Mouse (Mus musculus) intestine, embryonic 16.5 days (tissue): Measurements from ENCODE around the gene Hpn. TPM values are rescaled to one million over a fixed set of nuclear protein-coding genes. Genes with fewer than 3 reads are reported as not detected.

Source experiments
- ATAC-seq: fragments of 200-750 bp; cut with Nextera tagmentation; 2 replicates; pipeline ENCODE4 v1.8.0; 2017; ENCODE audit warnings: moderate TSS enrichment, moderate library complexity
- H3K27ac ChIP-seq: fragments of 300-500 bp; sonication (generic); 2 replicates; pipeline ENCODE4 v1.5.1; 2014; ENCODE audit warnings: mild to moderate bottlenecking, low read length
- H3K27me3 ChIP-seq: fragments of 300-500 bp; sonication (generic); replicated peaks from 2 replicates; pipeline ENCODE4 v1.6.1; 2014; ENCODE audit warnings: low read length, control low read depth, mixed read lengths; ENCODE audit not compliant: control insufficient read depth, insufficient read depth
- H3K36me3 ChIP-seq: fragments of 300-500 bp; sonication (generic); 2 replicates; pipeline ENCODE4 v1.6.1; 2014; ENCODE audit warnings: low read length, control low read depth; ENCODE audit not compliant: control insufficient read depth, insufficient read depth
- H3K4me1 ChIP-seq: fragments of 300-500 bp; sonication (generic); 2 replicates; pipeline ENCODE4 v1.6.1; 2014; ENCODE audit warnings: low read length, control low read depth, mixed read lengths; ENCODE audit not compliant: control insufficient read depth, insufficient read depth
- H3K4me2 ChIP-seq: fragments of 300-500 bp; sonication (generic); 2 replicates; pipeline ENCODE4 v1.6.1; 2014; ENCODE audit warnings: low read depth, low read length, control low read depth
- H3K4me3 ChIP-seq: fragments of 300-500 bp; sonication (generic); 2 replicates; pipeline ENCODE4 v1.5.1; 2014; ENCODE audit warnings: mild to moderate bottlenecking, low read length
- H3K9ac ChIP-seq: fragments of 300-500 bp; sonication (generic); 2 replicates; pipeline ENCODE4 v1.6.1; 2014; ENCODE audit warnings: low read depth, low read length
- H3K9me3 ChIP-seq: fragments of 300-500 bp; sonication (generic); 2 replicates; pipeline ENCODE4 v1.6.1; 2016; ENCODE audit warnings: low read length, control low read depth; ENCODE audit not compliant: control insufficient read depth
- WGBS: fragments of 180-500 bp; shearing (Covaris S2); extraction: QIAGEN DNeasy Blood & Tissue Kit; methylation state at CpG from one replicate; pipeline ENCODE4 v1.1.7; 2014; 5-methylcytosine and 5-hydroxymethylcytosine counted together
- polyA plus RNA-seq: library from polyadenylated mRNA; unstranded; fragments of >200 nt; fragmentation: Nextera tagmentation; extraction: Ambion mirVana; gene quantifications from 2 replicates; pipeline ENCODE4 v1.2.1, GENCODE M21; 2015

The Hpn gene
- polyA plus RNA-seq, 1 experiment from 2014 or later = 66.4 TPM

DNA sequence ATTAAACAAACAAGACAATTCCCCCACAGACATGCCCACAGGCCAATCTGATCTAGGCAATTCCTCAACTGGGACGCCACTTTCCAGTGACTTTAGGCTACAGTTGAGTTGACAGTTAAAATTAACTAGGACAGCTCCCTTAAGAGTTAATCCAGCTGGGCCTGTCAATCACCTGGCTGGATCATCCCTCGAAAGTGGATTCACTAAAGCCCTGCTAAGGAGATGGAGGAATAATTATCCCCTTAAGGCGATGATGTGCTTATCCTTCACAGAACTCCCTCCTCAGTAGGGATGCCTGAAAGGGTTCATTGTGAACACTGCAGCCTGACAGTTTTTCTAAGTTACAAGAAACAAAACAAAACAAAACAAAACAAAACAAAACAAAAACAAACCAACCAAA, 34.5 kb downstream of the Hpn start:
- ATAC-seq = no peak
- H3K4me1 ChIP-seq = peaks cover 8% of the 10 kb centered on the region; the same call in 1 of the 2 replicates
- no peak overlapping the region for H3K9ac ChIP-seq
- no peaks in the 10 kb centered on the region for H3K9me3 ChIP-seq
- no peak overlapping the region for H3K4me2 ChIP-seq
- no peaks in the 10 kb centered on the region for H3K27me3 ChIP-seq
- H3K36me3 ChIP-seq = no peaks in the 10 kb centered on the region
- no peak overlapping the region for H3K27ac ChIP-seq
- H3K4me3 ChIP-seq = no peak overlapping the region
- 68% methylated on average over 3 of the region's 3 CpGs for WGBS

DNA sequence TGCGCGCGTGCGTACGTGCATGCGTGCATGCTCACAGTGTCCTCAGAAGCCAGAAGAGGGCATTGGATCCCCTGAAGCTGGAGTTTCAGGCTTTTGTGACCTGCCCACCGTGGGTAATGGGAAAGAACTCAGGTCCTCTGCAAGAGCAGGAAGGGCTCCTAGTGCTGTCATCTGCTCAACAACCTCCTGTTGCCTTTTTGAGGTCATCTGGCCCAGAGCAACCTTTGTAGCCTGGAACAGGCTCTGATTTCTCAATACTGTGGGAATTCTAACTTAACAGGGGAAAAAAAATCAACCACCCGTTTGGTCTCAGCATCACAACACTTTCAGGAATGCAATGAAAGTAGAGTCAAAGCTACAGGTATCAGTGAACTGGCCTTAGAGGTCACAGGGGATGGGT, 35.4 kb downstream of the Hpn start:
- 86% methylated on average over 8 of the region's 8 CpGs for WGBS
- Histone ChIP-seq H3K4me3 (no peak overlapping the region), H3K4me2 (no peak overlapping the region), H3K36me3 (no peaks in the 10 kb centered on the region), H3K27ac (no peak overlapping the region), H3K9ac (no peak overlapping the region), H3K27me3 (no peaks in the 10 kb centered on the region), H3K9me3 (no peaks in the 10 kb centered on the region), H3K4me1 (peaks cover 8% of the 10 kb centered on the region; the same call in 1 of the 2 replicates)
- no peak for ATAC-seq

DNA sequence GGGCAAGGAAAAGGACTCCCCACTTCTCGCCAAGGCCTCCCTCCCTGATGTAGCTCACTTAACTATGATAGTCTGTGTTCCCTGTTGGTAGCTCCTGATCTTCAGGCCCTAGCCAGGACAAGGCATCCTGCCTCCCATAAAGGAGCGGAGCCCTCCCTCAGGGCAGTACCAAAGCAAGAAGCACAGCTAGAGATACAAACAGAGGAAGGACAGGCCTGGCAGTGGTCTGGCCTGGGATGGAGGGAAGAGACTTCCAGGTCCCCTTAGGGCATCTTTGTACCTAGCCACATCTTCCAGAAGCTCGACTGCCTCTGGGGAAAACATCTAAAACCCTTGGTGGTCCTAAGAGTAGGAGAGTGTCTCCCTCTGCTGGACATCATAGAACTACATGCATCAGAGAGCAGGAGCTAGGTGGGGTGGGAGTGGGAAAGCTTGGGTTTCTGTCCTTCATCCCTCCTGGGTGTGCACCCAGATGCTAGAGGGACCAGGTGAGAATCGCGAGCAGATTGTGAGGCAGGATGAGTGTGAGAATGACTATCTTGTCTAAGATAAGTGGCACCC, 37.1 kb downstream of the Hpn start:
- H3K9ac ChIP-seq = no peak overlapping the region
- ATAC-seq = no peak
- no peak overlapping the region for H3K4me2 ChIP-seq
- 36% methylated on average over 5 of the region's 5 CpGs for WGBS
- H3K36me3 ChIP-seq = no peaks in the 10 kb centered on the region
- no peaks in the 10 kb centered on the region for H3K27me3 ChIP-seq
- H3K4me3 ChIP-seq = no peak overlapping the region
- H3K27ac ChIP-seq = no peak overlapping the region
- no peaks in the 10 kb centered on the region for H3K9me3 ChIP-seq
- peaks cover 12% of the 10 kb centered on the region; the same call in 1 of the 2 replicates for H3K4me1 ChIP-seq

DNA sequence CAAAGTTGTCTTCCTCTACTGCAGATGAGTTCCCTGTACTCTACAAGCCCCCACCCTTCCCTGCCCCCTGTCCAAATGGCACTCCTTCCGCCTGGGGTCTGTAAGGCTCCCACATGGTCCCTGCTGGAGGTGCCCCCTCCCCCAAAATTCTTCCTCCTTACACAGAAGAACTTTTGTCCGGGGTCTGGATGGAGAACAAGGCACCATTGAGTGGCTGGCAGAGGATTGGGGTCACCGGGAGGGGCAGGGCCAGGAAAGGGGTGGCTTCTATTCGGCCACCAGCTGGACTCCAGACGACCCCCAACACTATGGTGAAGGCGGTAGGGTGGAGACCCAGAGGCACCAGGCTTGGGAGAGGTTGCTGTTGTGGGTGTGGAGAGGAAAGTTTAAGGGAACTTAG, 37.6 kb downstream of the Hpn start:
- peaks cover 14% of the 10 kb centered on the region for H3K4me1 ChIP-seq
- H3K9ac ChIP-seq = no peak overlapping the region
- 58% methylated on average over 6 of the region's 6 CpGs for WGBS
- H3K9me3 ChIP-seq = no peaks in the 10 kb centered on the region
- ATAC-seq = peak; percentile 11; the same call in 1 of the 2 replicates
- H3K4me3 ChIP-seq = no peak overlapping the region
- no peaks in the 10 kb centered on the region for H3K27me3 ChIP-seq
- no peaks in the 10 kb centered on the region for H3K36me3 ChIP-seq
- H3K27ac ChIP-seq = no peak overlapping the region
- H3K4me2 ChIP-seq = no peak overlapping the region

DNA sequence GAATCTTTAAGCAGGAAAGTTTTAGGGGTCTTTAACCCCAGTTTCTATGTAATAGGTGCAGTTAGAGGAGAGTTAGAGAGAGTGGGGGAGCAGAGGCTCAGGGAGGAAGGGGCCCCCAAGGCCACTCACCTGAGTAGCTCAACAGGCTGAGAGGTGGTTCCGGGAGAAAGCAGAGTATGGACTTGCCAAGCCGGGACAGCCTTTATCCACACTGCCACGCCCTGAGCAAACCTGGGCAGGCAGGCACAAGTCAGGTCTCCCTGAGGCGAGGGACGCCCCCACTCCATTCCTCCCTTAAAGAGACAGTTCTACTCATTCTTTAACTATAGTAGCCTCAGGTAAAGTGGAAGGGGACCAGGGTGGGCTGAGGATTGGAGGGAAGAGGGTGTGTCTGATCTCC, 38.6 kb downstream of the Hpn start, which contains the start of gene Fxyd3:
Gene Fxyd3, minus strand, starts transcription at position 213 of the 400 bp plus-strand sequence.
- Histone ChIP-seq H3K4me3 (peak within 1 kb of the TSS; percentile 9), H3K9ac (0 out of 2 replicates have a peak within 1 kb of the TSS, but pooled peaks have one; percentile 16), H3K36me3 (no peaks in the 10 kb centered on the region), H3K27me3 (no peaks in the 10 kb centered on the region), H3K27ac (no peak within 1 kb of the TSS), H3K9me3 (no peaks in the 10 kb centered on the region), H3K4me2 (peak within 1 kb of the TSS; percentile 8), H3K4me1 (peaks cover 21% of the 10 kb centered on the region)
- 47% methylated on average over 5 of the region's 5 CpGs for WGBS
- peak; percentile 65 for ATAC-seq

DNA sequence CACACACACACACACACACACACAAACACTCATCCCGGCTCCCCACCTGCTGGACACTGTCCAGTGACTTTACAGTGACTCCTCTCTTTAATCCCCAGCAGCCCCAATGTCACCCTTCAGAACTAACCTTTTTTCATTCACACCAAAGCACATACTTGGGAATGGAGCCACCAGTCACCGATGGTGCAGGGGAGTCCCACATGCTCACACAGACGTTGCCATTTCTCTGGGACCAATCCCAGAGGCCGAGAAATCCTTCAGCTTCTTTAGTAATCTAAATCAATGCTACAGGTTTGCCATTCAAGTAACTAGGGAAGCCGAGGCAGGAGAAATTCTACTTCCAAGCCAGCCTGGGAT, 40.4 kb downstream of the Hpn start:
- ATAC-seq = no peak
- Histone ChIP-seq H3K4me3 (no peak overlapping the region), H3K4me2 (no peak overlapping the region)

DNA sequence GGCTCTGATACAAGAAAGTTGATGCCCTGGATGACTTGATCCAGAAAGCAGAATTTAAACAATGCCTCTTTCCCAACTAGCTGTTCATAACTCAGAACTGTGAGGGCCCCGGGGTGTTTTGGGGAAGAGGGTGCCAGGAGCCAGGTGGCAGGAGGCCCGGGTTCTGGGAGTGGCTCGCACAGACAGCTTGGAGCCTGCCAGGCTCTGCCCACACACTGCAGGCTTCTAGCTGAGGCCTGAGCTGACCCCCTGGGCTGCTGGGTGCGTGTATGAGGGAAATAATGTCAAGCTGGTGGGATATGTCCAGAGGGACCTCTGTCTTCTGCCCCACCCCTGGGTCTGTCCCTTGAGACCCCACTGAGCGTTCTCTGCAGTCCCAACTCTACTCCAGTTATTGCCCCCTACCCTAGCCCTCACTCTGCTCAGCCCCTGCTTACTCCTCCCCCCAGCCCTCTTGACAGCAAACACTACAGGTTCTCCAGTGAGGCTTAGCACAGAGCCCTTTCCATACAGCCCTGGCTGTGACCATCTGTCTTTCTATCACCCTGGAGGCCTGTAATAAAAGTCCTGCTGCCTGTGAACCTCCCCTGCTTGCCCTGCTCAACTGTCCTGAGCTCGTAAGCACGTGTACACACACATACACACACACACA, 40.9 kb downstream of the Hpn start:
- WGBS = 52% methylated on average over 7 of the region's 7 CpGs
- Histone ChIP-seq H3K4me2 (no peak overlapping the region), H3K4me1 (peaks cover 21% of the 10 kb centered on the region), H3K9ac (no peak overlapping the region), H3K9me3 (no peaks in the 10 kb centered on the region), H3K36me3 (no peaks in the 10 kb centered on the region), H3K4me3 (no peak overlapping the region), H3K27ac (peak overlapping the region; percentile 4; the same call in 1 of the 2 replicates), H3K27me3 (no peaks in the 10 kb centered on the region)
- ATAC-seq = 0 out of 2 replicates have a peak, but pooled peaks have one; percentile 6

More for the DNA sequence above, 40.4 kb downstream of the Hpn start:
- no peak overlapping the region for H3K27ac ChIP-seq
- no peaks in the 10 kb centered on the region for H3K36me3 ChIP-seq
- no peak overlapping the region for H3K9ac ChIP-seq
- H3K4me1 ChIP-seq = peaks cover 21% of the 10 kb centered on the region
- no peaks in the 10 kb centered on the region for H3K27me3 ChIP-seq
- no peaks in the 10 kb centered on the region for H3K9me3 ChIP-seq
- 55% methylated on average over 5 of the region's 5 CpGs for WGBS

DNA sequence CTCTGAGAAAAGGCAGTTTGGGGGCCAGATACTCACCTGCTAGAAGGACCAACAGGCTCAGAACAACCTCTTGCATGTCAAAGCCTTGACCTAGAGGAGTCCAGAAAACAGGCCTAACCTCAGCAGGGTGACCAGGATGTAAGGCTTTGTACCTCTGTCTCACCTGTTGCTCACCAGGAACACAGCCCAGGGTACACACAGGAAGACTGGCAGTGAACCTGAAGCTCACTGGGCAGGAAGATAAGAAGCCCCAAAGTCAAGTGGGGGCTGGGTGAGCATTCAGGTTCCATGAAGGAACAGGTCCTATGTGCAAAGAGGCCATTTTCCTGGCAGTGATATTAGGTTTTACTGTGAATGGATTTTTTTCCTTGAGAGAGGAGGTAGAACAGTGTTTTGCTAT, 41.5 kb downstream of the Hpn start:
- H3K27me3 ChIP-seq = no peaks in the 10 kb centered on the region
- no peak overlapping the region for H3K4me3 ChIP-seq
- no peak overlapping the region for H3K9ac ChIP-seq
- no peaks in the 10 kb centered on the region for H3K9me3 ChIP-seq
- peak; percentile 30; the same call in 1 of the 2 replicates for ATAC-seq
- H3K4me1 ChIP-seq = peaks cover 21% of the 10 kb centered on the region
- no peak overlapping the region for H3K4me2 ChIP-seq
- H3K27ac ChIP-seq = peak overlapping the region; percentile 16
- no peaks in the 10 kb centered on the region for H3K36me3 ChIP-seq

DNA sequence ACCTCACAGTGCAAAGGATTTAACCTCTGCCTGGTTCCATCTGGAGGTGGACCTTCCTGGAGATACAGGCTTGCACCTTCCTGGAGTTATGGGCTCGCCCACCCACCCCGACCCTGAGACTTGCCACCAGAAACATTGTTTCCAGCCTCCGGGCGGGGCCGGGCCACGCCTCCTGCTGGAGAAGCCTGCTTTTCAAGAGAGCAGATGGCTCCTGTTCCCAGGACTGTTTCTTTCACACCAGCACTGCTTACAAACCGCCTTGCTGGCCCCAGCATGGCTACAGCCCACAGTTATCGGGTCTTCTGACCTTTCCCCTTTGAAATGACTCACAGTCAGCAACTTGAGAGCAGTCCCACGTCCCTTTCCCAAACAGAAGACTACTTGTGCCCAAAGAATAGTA, 42.8 kb downstream of the Hpn start:
- Histone ChIP-seq H3K4me1 (peaks cover 24% of the 10 kb centered on the region), H3K4me2 (0 out of 2 replicates have a peak overlapping the region, but pooled peaks have one; percentile 20), H3K27me3 (no peaks in the 10 kb centered on the region), H3K9me3 (no peaks in the 10 kb centered on the region), H3K36me3 (no peaks in the 10 kb centered on the region), H3K9ac (no peak overlapping the region), H3K27ac (peak overlapping the region; percentile 62), H3K4me3 (no peak overlapping the region)
- WGBS = 24% methylated on average over 9 of the region's 9 CpGs
- ATAC-seq = peak; percentile 27; the same call in 1 of the 2 replicates
